Mouse (Mus musculus) cortical plate, adult 2 months (tissue): Measurements from ENCODE around the gene Cypt4.

Source experiments
- CTCF ChIP-seq: fragments of 200-500 bp; IDR thresholded peaks from 2 replicates; pipeline ENCODE4 v1.5.1; 2011; ENCODE audit warnings: mild to moderate bottlenecking, control low read depth, low read length; ENCODE audit not compliant: insufficient read depth; ENCODE audit errors: extremely low read depth
- POLR2A ChIP-seq: fragments of 200-500 bp; IDR thresholded peaks from 2 replicates; pipeline ENCODE4 v1.6.1; 2011; ENCODE audit warnings: mild to moderate bottlenecking, low read length, control low read depth; ENCODE audit not compliant: insufficient read depth; ENCODE audit errors: extremely low read depth

GRCm38 (mm10) chr9:24624896-24625295 lies at the start of gene Cypt4:
- TF ChIP-seq CTCF = no peak
- TF ChIP-seq POLR2A = no peak
